Mouse (Mus musculus): ENCODE data around the gene Tshz3.

Tshz3 gene

DNA sequence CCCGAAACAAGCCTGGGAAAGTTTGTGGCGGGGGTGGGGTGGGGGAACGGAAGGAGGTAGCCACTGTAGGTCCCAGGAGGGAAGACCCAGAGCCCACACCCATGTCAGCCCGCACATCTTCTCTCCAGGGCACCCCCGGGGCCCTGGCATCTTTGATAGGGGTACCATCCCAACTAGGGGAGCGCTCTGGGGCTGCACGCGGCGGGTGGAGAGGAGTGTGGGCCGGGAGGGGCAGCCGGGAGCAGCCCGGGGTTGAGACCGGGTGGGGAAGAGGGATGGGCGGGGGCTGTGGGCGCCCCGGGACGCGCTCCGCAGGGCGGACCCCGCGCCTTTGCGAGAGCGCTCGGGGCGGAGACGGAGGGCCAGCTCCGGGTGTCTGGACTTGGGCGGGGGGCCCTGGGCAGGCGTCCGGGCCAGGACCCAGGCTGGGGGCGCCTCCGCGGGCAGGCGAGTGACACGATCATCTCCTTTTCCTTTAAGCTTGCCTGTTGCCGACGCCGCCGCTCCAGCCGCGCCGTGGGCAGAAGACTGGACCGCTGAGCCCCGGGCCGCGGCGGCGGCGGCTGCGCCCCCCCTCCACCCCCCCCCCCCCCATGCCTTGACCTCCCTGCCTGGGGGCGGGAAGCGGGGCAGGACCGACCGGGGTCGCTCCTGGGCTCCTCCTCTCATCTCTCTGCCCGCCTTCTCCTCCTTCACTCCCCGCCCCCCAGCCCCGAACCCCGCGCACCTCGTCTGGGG is 631 bp upstream of the Tshz3 start:
- peak; percentile 75 for DNase-seq

DNA sequence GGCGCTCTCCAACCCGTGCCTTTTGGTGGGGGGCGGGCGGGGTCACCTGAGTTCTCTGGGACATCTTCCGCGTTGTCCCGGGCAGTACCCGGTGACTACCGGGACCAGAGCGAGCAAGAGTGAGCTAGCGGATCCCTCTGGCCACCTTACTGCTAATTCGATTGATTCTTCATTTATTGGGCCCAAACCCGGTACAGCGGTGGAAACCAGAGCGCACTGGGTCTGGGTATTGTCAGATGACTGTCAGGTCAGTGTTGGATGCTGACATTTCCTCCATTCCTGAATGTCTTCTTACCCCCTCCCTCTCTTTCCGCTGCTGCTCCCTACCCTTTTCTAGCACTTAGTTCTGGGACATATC is 650 bp downstream of the Tshz3 start:
- no peak for DNase-seq

DNA sequence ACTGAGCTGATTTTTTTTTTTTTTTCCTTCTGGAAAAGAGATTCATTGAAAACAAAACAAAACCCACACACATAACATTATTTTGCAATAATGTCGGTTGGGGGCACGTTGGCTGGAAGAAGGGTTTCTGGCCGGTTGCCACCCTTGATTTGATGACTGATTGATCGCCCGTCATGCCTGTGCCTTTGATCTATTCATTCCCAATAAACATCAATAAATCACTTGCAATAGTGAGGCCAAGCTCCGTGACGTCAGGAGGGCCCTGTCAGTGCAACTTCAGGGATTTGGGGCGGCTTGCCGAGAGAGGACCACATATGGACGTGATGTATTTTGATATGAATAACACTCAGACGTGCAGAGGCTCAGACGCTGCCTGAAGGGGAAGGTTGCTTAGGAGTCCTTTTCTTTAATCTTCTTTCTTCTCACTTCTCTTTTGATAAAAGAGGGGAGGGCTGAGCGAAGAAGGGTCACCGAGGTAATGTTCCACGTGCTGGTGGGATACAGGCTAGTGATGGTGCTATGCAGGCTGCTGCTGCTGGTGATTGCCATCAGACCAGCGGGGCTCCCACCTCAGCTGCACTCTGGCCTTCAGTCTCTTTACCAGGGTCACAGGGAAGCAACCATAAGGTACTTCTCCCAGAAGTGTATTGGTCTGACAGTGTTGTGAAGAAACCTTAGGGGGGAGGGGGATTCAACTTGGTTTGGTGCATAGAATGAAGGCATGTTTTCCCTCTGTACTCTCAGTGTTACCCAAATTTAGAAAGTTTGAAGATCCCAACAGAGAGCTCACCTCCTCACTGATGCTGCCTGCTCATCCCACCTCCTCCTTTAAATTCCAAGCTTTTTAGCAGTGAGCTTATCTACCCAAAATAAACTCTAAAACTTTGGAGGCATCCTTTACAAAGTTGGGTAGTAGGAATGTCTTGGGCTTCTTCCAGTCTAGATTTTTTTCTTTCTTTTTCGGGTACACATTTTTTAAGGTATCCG is 1.4 kb downstream of the Tshz3 start:
- DNase-seq, result peak; percentile 21

- no peak for DNase-seq
Observed at GRCm38 (mm10) chr7:36706636-36707035, 8.7 kb downstream of the Tshz3 start.

- DNase-seq, result no peak
Observed at GRCm38 (mm10) chr7:36707266-36707665, 9.3 kb downstream of the Tshz3 start.

- DNase-seq, result peak; percentile 57
Observed at GRCm38 (mm10) chr7:36707681-36708350, 9.9 kb downstream of the Tshz3 start.

DNA sequence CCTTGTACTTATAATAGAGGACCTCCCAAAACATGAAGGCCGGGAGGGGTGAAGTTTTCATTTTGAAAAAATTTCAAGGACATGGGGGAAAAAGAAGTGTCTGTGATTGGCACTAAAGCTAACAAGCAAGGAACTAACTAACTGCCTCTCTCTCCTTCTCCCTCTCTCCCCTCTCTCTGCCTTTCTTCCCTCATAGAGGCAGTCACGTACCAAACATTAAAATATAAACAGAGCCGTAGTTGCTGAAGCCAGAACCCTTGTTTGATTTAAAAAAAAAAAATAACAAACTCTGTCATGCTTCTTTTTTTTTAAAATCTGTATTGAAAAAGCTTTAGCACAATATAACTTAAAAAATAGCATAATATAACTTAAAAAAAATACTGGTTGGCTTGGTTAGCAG is 10.9 kb downstream of the Tshz3 start:
- DNase-seq, result no peak

DNA sequence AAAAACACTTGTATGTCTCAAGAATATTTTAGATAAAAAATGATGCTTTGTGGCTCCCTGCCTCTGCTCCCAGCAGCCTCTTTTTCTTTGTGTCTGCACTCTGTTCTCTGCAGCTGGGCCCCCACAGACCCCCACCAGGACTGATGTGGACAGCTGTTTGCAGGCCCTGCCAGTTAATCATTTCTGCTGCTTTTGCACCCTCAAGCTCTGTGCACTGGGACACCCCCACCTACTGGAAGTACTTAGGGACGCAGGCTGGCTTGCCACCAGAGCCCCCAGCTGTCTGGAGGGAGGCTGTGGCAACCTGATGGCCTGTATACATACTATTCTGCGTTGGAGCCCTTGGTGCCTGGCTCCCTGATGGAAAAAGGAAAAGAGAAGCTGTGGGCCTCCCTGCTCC is 11.3 kb downstream of the Tshz3 start:
- peak; percentile 80 for DNase-seq

- DNase-seq, result no peak
Observed at GRCm38 (mm10) chr7:36709974-36710373, 12.1 kb downstream of the Tshz3 start.

GRCm38 (mm10) chr7:36710387-36710786 is 12.5 kb downstream of the Tshz3 start:
- no peak for DNase-seq

- DNase-seq, result peak; percentile 49
Observed at GRCm38 (mm10) chr7:36711766-36712165, 13.8 kb downstream of the Tshz3 start.

GRCm38 (mm10) chr7:36714323-36714722 is 16.4 kb downstream of the Tshz3 start:
- DNase-seq, result no peak

GRCm38 (mm10) chr7:36717192-36717591 is 19.3 kb downstream of the Tshz3 start:
- DNase-seq, result no peak

GRCm38 (mm10) chr7:36720830-36721229 is 22.9 kb downstream of the Tshz3 start:
- peak; percentile 14 for DNase-seq

GRCm38 (mm10) chr7:36736303-36737050 is 38.6 kb downstream of the Tshz3 start:
- peak; percentile 8 for DNase-seq

DNA sequence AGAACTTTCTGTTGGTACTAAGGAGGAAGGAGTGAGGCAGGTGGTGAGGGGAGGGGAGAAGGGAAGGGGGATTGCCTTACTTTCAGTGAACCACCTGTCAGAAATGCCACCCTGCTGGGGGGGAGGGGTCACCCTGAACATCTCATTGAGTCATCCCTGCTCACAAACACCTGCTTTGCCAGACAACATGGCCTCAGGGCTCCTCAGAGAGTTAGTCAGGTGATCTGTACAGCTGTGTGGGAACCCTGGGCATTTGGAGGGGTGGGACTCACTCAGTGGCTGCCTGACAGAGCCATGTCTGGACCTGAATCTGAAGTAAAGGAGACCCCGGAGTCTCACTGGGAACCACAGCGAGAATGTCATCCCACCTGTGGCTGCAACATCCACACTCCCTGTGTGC is 53.6 kb downstream of the Tshz3 start:
- no peak for DNase-seq

GRCm38 (mm10) chr7:36767501-36768092 is 69.7 kb downstream of the Tshz3 start:
- no peak for DNase-seq

DNA sequence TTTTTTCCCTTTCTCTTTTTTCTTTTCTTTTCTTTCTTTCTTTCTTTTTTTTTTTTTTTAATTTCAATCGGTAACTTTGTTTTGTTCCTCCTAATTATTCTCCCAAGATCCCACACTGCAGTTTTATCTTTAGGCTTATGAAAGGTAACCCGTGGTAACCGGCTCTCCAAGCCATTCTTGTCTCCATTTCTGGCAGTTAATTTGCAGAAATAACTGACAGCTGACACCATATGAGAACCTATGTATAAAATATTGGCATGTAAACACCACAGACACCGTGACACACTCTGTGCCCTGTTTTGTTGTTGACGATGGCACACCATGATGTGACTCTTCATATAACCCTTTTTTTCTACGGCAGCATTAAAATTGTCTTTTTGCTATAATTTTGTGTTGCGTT is 75.2 kb downstream of the Tshz3 start:
- DNase-seq, result no peak

- peak; percentile 24 for DNase-seq
Observed at GRCm38 (mm10) chr7:36776956-36777355, 79.0 kb downstream of the Tshz3 start.

- DNase-seq, result no peak
Observed at GRCm38 (mm10) chr7:36778456-36778855, 80.5 kb downstream of the Tshz3 start.

DNA sequence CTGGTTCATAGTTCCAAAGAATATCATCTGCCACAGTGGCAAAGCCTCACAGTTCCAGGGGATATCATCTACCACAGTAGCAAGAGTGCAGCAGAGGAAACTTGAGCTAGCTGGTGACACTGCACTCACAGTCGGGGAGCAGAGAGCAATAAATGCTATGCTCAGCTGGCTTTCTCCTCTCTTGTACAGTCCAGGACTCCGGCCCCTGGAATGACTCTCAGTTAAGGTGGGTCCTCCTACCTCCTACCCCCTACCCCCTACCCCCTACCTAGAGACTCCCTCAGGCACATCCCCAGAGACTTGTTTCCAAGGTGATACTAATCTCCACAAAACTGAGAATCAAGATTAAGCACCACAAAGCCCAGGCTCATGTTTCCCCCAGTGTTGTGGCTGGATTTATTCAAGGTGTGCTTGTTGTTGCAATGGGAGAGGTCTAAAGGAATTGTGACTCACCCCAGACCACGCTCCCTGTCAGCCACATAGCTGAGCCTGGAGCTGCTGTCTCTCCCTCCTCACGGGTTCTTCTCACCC is 86.4 kb downstream of the Tshz3 start:
- no peak for DNase-seq

Measured in lung, postnatal 10 days (tissue).